Mouse (Mus musculus) activated CD4-positive, CD25-positive, alpha-beta regulatory T cell, adult 4 months (primary cell): ENCODE results near the gene Zfp366. TPM values are rescaled to one million over a fixed set of nuclear protein-coding genes. Genes with fewer than 3 reads are reported as not detected.

Source experiments
- ATAC-seq: one replicate; pipeline ENCODE4 v1.8.0; 2017
- polyA plus RNA-seq, 2 experiments: library from polyadenylated mRNA; unstranded; fragments of 100-300 nt; shearing (Covaris generic); gene quantifications; one replicate each; pipeline ENCODE4 v1.2.1; 2017

Zfp366 gene
- polyA plus RNA-seq, 2 experiments from 2014 or later, result not detected

GRCm38 (mm10) chr13:99254781-99255180 is 70.2 kb downstream of the Zfp366 start:
- ATAC-seq, result no peak

- no peak for ATAC-seq
These were observed 72.3 kb downstream of the Zfp366 start for GRCm38 (mm10) chr13:99256916-99257315.

DNA sequence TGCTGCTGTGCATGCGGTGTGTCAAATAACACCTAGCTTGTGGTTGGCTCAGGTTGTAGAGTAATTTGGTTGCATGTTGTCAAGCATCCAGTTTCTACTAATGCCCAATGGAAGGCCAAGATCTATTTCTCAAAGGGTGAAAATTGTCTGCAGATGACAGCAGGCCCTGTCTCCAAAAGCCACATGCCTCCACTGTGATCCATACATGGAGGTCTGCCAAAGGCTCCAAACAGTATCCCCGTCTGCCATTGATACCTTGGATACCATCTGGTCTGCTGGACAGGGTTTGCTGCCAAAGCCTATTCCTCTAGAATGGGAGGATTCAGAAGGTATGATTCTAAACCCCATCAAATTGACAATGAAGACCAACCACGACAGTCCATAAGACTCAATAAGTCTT is 74.1 kb downstream of the Zfp366 start:
- ATAC-seq, result no peak

DNA sequence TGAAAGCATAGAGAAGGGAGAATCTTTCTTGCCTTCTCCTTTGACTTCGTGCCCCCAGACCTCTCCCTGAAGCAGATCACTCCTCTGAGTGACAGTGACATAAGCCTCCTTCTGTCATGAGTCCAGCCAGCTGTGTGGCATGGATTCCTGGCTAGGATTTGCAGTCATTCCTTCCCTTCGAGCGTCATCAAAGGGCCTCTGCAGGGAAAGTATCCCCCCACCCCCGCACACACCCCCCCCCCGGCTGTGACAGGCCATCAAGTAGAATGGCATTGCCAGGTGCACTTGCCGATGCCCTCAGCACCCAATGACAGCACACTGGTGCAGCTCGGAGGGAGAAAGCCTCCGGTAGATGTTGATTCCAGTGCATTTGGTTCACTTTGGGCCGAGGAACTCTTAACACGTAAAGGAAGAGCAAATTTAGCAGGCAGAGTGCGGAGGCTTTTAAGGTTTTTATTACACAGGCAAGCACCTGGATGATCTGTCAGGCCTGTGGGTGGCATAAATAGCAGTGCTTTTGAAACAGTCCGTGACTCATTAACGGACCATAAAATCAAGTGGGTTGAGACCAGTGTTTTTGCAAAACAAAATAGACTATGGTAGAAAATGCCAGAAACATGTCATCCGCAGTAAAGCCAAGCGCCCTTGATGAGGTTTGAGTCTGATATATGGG is 75.0 kb downstream of the Zfp366 start:
- ATAC-seq, result no peak

GRCm38 (mm10) chr13:99262406-99262805 is 77.8 kb downstream of the Zfp366 start:
- no peak for ATAC-seq

DNA sequence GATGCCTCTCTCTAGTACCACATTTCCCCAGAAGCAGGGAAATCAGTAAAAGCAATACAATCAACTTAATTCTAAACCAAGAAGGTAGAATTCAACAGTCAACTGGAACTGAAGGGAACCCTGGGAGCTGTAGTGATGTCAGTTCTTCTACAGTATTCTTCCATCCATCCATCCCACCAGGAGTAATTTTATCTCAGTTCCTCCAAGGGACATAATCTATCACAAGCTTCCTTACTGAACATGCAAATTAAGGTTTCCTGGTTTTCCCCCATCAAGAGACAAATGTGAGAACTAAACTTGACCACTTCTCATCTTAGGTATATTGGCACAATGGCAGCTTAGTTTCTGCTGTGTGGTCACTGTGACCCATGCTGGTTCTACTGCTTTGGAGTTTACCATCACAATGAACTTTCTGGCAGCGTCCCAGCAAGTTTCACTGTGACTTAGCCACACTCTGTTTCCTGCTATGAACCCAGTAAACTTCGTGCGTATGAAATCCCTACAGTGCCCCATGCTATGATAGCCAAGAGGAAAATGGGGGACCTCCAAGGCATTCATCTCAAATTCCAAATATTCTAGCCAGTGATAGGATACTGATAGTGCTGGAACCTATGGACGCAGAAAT is 78.6 kb downstream of the Zfp366 start:
- no peak for ATAC-seq

GRCm38 (mm10) chr13:99264483-99264882 is 79.9 kb downstream of the Zfp366 start:
- no peak for ATAC-seq

- no peak for ATAC-seq
These were observed 87.4 kb downstream of the Zfp366 start for GRCm38 (mm10) chr13:99272046-99272445.

- no peak for ATAC-seq
These were observed 92.9 kb downstream of the Zfp366 start for GRCm38 (mm10) chr13:99277521-99277920.

DNA sequence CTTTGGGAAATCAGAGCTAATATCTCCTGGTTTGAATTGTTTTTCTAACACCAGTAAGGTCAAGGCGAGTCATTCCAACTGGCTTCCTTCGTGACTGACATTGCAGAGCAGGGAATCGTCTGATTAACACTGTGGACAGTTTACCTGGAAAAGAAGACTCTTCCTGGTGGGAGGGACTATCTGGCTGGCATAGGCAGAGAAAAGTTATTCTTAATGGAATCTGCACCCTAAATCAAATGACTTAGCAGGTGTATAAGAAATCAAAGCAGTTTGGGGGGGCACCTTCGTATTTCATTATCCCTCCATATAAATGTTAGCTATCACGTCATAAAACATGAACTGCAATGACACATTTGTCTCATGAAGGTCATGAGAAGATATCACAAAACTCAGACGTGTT is 93.9 kb downstream of the Zfp366 start:
- no peak for ATAC-seq

- no peak for ATAC-seq
These were observed 94.7 kb downstream of the Zfp366 start for GRCm38 (mm10) chr13:99279351-99279750.

DNA sequence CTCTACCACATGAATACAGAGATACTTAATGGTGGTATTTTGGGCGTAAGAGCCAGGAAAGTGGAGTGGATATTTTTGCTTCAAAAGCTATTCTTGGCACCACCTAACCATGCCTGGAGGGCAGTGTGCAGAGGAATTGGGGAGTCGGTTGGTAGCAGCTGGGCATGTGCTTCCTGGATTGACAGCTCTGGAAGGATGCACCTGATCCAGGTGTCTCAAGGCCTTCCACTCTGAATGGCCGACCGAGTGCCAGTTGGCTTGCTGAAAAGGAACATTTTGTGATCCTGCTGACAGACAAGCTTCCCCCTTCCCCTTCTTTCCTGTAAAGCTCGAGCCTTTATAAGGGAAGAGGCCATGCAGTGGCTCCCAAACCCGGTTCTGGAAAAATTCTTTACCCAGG is 98.3 kb downstream of the Zfp366 start:
- no peak for ATAC-seq

GRCm38 (mm10) chr13:99283916-99284315 is 99.3 kb downstream of the Zfp366 start:
- ATAC-seq, result no peak

- ATAC-seq, result no peak
These were observed 100.0 kb downstream of the Zfp366 start for GRCm38 (mm10) chr13:99284400-99285160.

GRCm38 (mm10) chr13:99285241-99285640 is 100.6 kb downstream of the Zfp366 start:
- no peak for ATAC-seq

- no peak for ATAC-seq
These were observed 102.6 kb downstream of the Zfp366 start for GRCm38 (mm10) chr13:99287207-99287606.

GRCm38 (mm10) chr13:99287786-99288185 is 103.2 kb downstream of the Zfp366 start:
- no peak for ATAC-seq

DNA sequence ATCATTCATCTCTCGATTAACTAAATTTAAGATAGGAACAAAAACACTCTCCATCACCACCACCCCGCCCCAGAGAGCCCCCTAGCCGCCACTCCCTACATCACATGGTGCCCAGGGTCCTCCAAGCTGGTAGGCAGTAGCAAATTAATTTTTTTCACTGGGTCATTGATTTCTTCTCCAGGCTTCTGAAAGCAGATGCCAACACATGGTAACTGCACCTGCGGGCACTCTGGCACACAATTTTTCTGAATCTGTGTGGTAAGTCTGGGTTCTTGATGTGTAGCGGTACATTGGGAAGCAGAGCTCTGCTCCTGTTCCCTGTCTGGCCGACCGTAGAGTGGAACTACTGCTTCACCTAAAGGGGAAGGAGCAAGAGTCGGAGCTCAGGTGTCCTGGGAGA is 106.1 kb downstream of the Zfp366 start:
- no peak for ATAC-seq

DNA sequence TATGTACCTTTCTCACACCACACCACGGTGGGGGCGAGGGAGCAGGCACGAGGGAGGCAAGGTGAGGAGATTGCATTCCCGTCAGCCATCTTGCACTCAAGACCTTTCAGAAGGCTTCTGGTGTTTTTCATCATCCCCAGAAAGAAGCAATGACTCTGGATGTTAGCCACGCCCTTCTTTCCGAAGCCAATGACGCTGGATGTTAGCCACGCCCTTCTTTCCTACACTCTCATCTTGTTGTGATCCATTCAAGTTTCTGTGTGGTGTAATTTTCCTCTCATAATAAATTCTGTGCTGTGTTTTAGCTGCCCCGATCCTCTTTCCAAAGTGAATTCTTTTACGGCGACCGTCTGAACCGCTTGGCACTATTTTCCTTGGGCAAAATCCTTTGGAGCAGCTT is 109.6 kb downstream of the Zfp366 start:
- ATAC-seq, result no peak

GRCm38 (mm10) chr13:99299921-99300320 is 115.3 kb downstream of the Zfp366 start:
- ATAC-seq, result no peak
